Mouse (Mus musculus): Measurements from ENCODE around the gene Trp53tg5. TPM values are rescaled to one million over a fixed set of nuclear protein-coding genes. Genes with fewer than 3 reads are reported as not detected.

Gene Trp53tg5
- polyA plus RNA-seq, 1 experiment: not detected

DNA sequence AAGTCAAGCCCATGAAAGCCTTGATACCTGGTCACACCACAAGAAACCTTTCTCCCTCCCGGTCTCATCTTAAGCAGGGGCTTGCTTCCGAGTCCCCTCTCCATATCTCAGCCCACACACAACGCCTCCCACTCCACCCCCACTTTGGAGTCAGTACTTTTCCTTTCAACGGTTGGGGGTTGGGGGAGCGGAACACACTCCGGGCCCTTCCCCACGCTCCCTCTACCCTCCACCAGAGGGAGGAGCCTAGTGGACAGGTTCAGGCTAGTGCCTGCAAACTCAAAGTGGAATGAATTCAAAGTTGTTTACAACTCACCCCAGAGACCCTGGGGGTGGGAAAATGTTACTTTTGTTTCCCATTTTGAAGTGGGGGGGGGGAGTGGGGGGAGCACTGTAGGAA is 42.8 kb downstream of the Trp53tg5 start:
- 39% methylated on average over 7 of the region's 7 CpGs for WGBS
- H3K4me3 ChIP-seq (replicated peaks; ENCODE audit: extremely low read depth, low read depth, low read length): no peak overlapping the region
- TF ChIP-seq POLR2A (IDR thresholded peaks at IDR 0.05; ENCODE audit: borderline replicate concordance, extremely low read depth, low read depth, low read length) (no peak), CTCF (IDR thresholded peaks at IDR 0.05; ENCODE audit: insufficient read depth, low read length) (0 out of 2 replicates have a peak, but pooled peaks have one; percentile 4)
- no peak for DNase-seq
- H3K4me1 ChIP-seq (ENCODE audit: control insufficient read depth, insufficient read depth, low read length): peaks cover 21% of the 10 kb centered on the region

- TF ChIP-seq POLR2A (IDR thresholded peaks at IDR 0.05; ENCODE audit: borderline replicate concordance, extremely low read depth, low read depth, low read length) (no peak), CTCF (IDR thresholded peaks at IDR 0.05; ENCODE audit: insufficient read depth, low read length) (no peak)
- WGBS: 65% methylated on average over 15 of the region's 15 CpGs
- Histone ChIP-seq H3K4me3 (replicated peaks; ENCODE audit: extremely low read depth, low read depth, low read length) (no peak overlapping the region), H3K4me1 (ENCODE audit: control insufficient read depth, insufficient read depth, low read length) (peaks cover 19% of the 10 kb centered on the region)
- no peak for DNase-seq
These were observed 43.5 kb downstream of the Trp53tg5 start for GRCm38 (mm10) chr2:164429881-164430615.

DNA sequence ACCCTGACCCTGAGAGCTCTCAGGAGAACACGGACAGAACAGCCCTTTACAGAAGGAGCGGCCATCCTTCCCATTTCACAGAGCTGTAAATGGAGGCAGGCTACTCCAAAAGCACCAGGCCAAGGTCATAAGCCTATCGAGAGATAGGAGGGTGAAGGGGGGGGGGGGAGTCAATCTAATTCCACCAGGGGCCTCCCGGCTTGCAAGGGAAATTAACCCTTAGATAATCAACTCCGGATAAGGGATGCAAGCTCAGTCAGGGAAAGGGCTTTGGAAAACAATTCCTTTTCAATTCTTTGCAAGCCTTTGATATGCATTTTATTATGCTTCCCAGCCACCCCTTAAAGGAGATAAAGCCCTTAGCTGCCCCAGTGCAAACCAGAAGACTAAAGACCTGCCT is 45.1 kb downstream of the Trp53tg5 start:
- TF ChIP-seq CTCF (IDR thresholded peaks at IDR 0.05; ENCODE audit: insufficient read depth, low read length) (no peak), POLR2A (IDR thresholded peaks at IDR 0.05; ENCODE audit: borderline replicate concordance, extremely low read depth, low read depth, low read length) (no peak)
- Histone ChIP-seq H3K4me3 (replicated peaks; ENCODE audit: extremely low read depth, low read depth, low read length) (no peak overlapping the region), H3K4me1 (ENCODE audit: control insufficient read depth, insufficient read depth, low read length) (peaks cover 18% of the 10 kb centered on the region)
- no peak for DNase-seq
- 61% methylated on average over 5 of the region's 5 CpGs for WGBS

DNA sequence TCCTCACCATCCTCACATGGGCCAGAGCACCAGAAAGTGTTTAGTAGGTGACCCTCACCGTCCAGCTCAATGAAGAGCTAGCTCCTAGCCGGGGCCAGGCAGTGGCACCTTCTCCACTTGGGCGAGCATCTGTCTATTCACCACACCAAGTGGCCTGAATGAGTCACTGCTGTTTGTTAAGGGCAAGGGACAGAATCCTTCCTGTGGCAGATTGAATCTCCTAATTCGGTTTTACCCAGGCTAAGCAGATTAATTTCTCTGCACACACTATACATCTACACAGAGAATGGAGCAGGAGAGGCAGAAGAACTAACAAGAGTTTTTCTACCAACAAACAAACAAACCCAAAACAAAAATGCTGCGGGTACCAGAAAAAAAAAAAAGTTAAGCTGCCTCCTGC is 46.6 kb downstream of the Trp53tg5 start:
- no peak for DNase-seq
- Histone ChIP-seq H3K4me1 (ENCODE audit: control insufficient read depth, insufficient read depth, low read length) (peaks cover 5% of the 10 kb centered on the region; the same call in 1 of the 2 replicates), H3K4me3 (replicated peaks; ENCODE audit: extremely low read depth, low read depth, low read length) (no peak overlapping the region)
- 73% methylated on average over 5 of the region's 5 CpGs for WGBS
- TF ChIP-seq POLR2A (IDR thresholded peaks at IDR 0.05; ENCODE audit: borderline replicate concordance, extremely low read depth, low read depth, low read length) (no peak), CTCF (IDR thresholded peaks at IDR 0.05; ENCODE audit: insufficient read depth, low read length) (no peak)

DNA sequence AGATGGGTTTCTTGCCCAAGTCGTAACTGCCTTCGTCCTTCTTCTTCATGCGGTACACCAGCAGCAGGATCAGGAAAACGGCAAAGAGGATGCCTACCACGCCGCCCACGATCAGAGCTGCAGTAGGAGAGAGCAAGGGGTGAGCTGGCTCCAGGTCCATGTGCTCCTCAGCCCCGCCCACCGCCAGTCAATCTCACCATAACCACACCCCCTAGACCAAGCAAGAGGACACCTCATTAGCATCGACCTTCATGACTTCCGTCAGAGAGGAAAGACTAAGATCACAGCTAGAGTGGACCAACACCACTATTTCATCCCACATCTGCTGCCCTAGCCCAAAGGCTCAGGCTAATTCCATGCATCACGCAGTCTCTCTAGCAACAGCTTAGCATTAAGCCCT is 47.4 kb downstream of the Trp53tg5 start:
- H3K4me3 ChIP-seq (replicated peaks; ENCODE audit: extremely low read depth, low read depth, low read length): no peak overlapping the region
- 48% methylated on average over 12 of the region's 12 CpGs for WGBS
- H3K4me1 ChIP-seq (ENCODE audit: control insufficient read depth, insufficient read depth, low read length): peaks cover 3% of the 10 kb centered on the region; the same call in 1 of the 2 replicates
- DNase-seq: no peak
- TF ChIP-seq POLR2A (IDR thresholded peaks at IDR 0.05; ENCODE audit: borderline replicate concordance, extremely low read depth, low read depth, low read length): no peak
- no peak for TF ChIP-seq CTCF (IDR thresholded peaks at IDR 0.05; ENCODE audit: insufficient read depth, low read length)

DNA sequence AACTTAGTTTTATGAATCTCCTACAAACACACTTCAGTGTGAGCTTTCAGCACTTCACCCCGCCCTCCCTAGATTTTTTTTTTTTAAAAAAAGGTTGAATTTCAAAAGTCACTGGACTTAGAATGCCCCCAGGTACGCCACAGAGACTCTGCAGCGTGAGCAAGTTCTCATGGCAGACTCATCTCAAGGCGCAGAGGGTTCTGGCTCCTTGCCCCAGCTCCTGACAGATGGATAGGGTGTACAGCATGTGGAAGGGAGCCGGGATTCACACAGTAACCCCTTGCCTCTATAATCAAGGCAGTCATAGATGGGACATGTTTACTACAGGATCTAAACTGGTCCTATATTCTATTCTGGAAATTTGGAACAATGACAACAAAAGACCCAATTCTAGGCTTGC is 48.1 kb downstream of the Trp53tg5 start:
- DNase-seq: no peak
- TF ChIP-seq CTCF (IDR thresholded peaks at IDR 0.05; ENCODE audit: insufficient read depth, low read length): no peak
- TF ChIP-seq POLR2A (IDR thresholded peaks at IDR 0.05; ENCODE audit: borderline replicate concordance, extremely low read depth, low read depth, low read length): no peak
- Histone ChIP-seq H3K4me1 (ENCODE audit: control insufficient read depth, insufficient read depth, low read length) (peaks cover under 1% of the 10 kb centered on the region; the same call in 1 of the 2 replicates), H3K4me3 (replicated peaks; ENCODE audit: extremely low read depth, low read depth, low read length) (no peak overlapping the region)
- WGBS: 83% methylated on average over 5 of the region's 5 CpGs

DNA sequence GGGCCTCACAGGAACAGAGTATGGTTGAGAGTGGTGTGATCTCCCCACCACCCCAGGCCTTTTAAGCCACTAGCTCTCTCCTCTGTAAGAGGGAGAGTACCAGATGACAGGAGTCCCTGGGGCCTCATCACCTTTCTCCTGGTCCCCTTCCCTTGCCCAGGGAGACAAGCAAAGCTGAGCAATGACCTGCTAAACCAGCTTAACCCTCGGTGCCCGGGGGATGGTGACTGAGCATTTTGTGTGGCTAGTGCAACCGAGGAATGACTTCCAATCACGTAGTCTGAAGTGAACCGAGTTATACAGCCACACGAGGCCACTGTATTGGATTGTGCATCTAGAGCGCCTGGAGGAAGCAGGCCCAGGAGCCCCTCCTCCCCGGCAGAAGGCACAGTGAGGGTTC is 49.1 kb downstream of the Trp53tg5 start:
- 91% methylated on average over 8 of the region's 8 CpGs for WGBS
- DNase-seq: no peak
- no peaks in the 10 kb centered on the region for H3K4me1 ChIP-seq (ENCODE audit: control insufficient read depth, insufficient read depth, low read length)
- no peak overlapping the region for H3K4me3 ChIP-seq (replicated peaks; ENCODE audit: extremely low read depth, low read depth, low read length)
- TF ChIP-seq POLR2A (IDR thresholded peaks at IDR 0.05; ENCODE audit: borderline replicate concordance, extremely low read depth, low read depth, low read length): no peak
- TF ChIP-seq CTCF (IDR thresholded peaks at IDR 0.05; ENCODE audit: insufficient read depth, low read length): no peak

DNA sequence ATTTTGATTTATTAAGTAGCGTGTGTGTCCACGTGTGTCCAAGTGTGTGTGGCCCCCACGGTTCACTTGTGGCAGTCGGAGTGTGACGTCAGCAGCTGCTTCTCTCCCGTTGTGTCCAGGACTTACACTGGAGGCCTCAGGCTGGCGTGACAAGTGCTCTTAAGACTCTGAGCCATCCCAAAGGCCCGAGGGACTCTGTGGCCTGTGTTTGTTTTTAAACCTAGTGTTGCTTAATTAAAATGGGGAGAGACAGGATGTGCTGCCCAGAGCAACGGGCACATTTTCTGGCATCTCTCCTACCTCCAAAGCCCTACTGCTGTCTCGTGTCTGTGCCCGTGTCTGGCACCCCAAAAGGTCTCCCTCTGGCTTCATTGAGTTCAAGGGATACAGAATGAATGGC is 50.1 kb downstream of the Trp53tg5 start:
- DNase-seq: no peak
- WGBS: 65% methylated on average over 11 of the region's 11 CpGs
- no peaks in the 10 kb centered on the region for H3K4me1 ChIP-seq (ENCODE audit: control insufficient read depth, insufficient read depth, low read length)

GRCm38 (mm10) chr2:164422675-164423393 is 50.7 kb downstream of the Trp53tg5 start:
- 63% methylated on average over 15 of the region's 15 CpGs for WGBS
- TF ChIP-seq CTCF (IDR thresholded peaks at IDR 0.05; ENCODE audit: insufficient read depth, low read length) (no peak), POLR2A (IDR thresholded peaks at IDR 0.05; ENCODE audit: borderline replicate concordance, extremely low read depth, low read depth, low read length) (no peak)

More for the DNA sequence above, 50.1 kb downstream of the Trp53tg5 start:
- H3K4me3 ChIP-seq (replicated peaks; ENCODE audit: extremely low read depth, low read depth, low read length): no peak overlapping the region
- TF ChIP-seq POLR2A (IDR thresholded peaks at IDR 0.05; ENCODE audit: borderline replicate concordance, extremely low read depth, low read depth, low read length) (no peak), CTCF (IDR thresholded peaks at IDR 0.05; ENCODE audit: insufficient read depth, low read length) (no peak)

More at GRCm38 (mm10) chr2:164422675-164423393, 50.7 kb downstream of the Trp53tg5 start:
- Histone ChIP-seq H3K4me3 (replicated peaks; ENCODE audit: extremely low read depth, low read depth, low read length) (no peak overlapping the region), H3K4me1 (ENCODE audit: control insufficient read depth, insufficient read depth, low read length) (peaks cover under 1% of the 10 kb centered on the region; the same call in 1 of the 2 replicates)
- DNase-seq: no peak
